Mouse (Mus musculus) CH12.LX (cell line): ENCODE measurements around the gene Plekhj1. TPM values are rescaled to one million over a fixed set of nuclear protein-coding genes. Genes with fewer than 3 reads are reported as not detected.

Experiments
- DNase-seq: peaks from one replicate; pipeline ENCODE4 v3.0.0-alpha.2; 2013; ENCODE audit errors: extremely low read depth
- H3K27ac ChIP-seq: 2 replicates; pipeline ENCODE4 v1.5.1; 2012; ENCODE audit warnings: low read depth, mild to moderate bottlenecking, control low read depth, moderate library complexity; ENCODE audit not compliant: insufficient read depth
- H3K27me3 ChIP-seq: replicated peaks from 2 replicates; pipeline ENCODE3; 2012; ENCODE audit warnings: inconsistent platforms
- H3K36me3 ChIP-seq, 2 experiments: replicated peaks in 1 of 2; 2 replicates each; pipeline versions ENCODE3 to v1.6.1; 2012; ENCODE audit warnings: inconsistent platforms in 1 of 2, low read length in 1 of 2, mild to moderate bottlenecking in 1 of 2, mixed read lengths in 1 of 2, moderate library complexity in 1 of 2; ENCODE audit not compliant: control insufficient read depth in 1 of 2, insufficient read depth in 1 of 2
- H3K4me1 ChIP-seq, 2 experiments: 2 replicates each; pipeline ENCODE4 v1.6.1; 2012; ENCODE audit warnings: inconsistent platforms in 1 of 2, moderate library complexity in 1 of 2; ENCODE audit not compliant: insufficient read depth in 2 of 2, control insufficient read depth in 1 of 2
- H3K4me2 ChIP-seq: 2 replicates; pipeline ENCODE4 v1.6.1; 2012; ENCODE audit warnings: low read depth, mild to moderate bottlenecking, control low read depth; ENCODE audit not compliant: poor library complexity, insufficient read depth, severe bottlenecking
- H3K4me3 ChIP-seq, 3 experiments: fragments of 150-350 bp in 1 of 3; sonication (generic) in 1 of 3; replicated peaks in 1 of 3; 2 replicates each; pipeline versions ENCODE3 to v1.5.1; 2011 to 2012; ENCODE audit warnings: low read depth in 2 of 3, low read length in 2 of 3, mild to moderate bottlenecking in 2 of 3, moderate library complexity in 2 of 3, control low read depth in 1 of 3, improper control_type of control experiment in 1 of 3, inconsistent platforms in 1 of 3, mixed read lengths in 1 of 3; ENCODE audit not compliant: poor library complexity in 1 of 3
- H3K79me2 ChIP-seq: replicated peaks from 2 replicates; pipeline ENCODE4 v1.6.1; 2012; ENCODE audit warnings: mild to moderate bottlenecking, moderate library complexity; ENCODE audit not compliant: control insufficient read depth, poor library complexity, insufficient read depth, severe bottlenecking; ENCODE audit errors: extremely low read depth
- H3K9ac ChIP-seq: 2 replicates; pipeline ENCODE4 v1.6.1; 2012; ENCODE audit warnings: low read depth, mild to moderate bottlenecking, control low read depth, moderate library complexity; ENCODE audit not compliant: insufficient read depth
- H3K9me3 ChIP-seq: replicated peaks from 2 replicates; pipeline ENCODE3; 2012; ENCODE audit warnings: low read length, inconsistent platforms, mixed read lengths
- BHLHE40 ChIP-seq: IDR thresholded peaks from 2 replicates; pipeline ENCODE4 v1.6.1; 2011; ENCODE audit warnings: mild to moderate bottlenecking, low read depth, low read length, improper control_type of control experiment
- CHD2 ChIP-seq: IDR thresholded peaks from 2 replicates; pipeline ENCODE4 v1.6.1; 2011; ENCODE audit warnings: low read length, improper control_type of control experiment
- CTCF ChIP-seq, 2 experiments: IDR thresholded peaks in 1 of 2; conservative IDR thresholded peaks in 1 of 2; 2 replicates each; pipeline ENCODE4 v1.5.1; 2011 to 2012; ENCODE audit warnings: low read depth in 2 of 2, low read length in 2 of 2, improper control_type of control experiment in 1 of 2, inconsistent platforms in 1 of 2, mild to moderate bottlenecking in 1 of 2, moderate library complexity in 1 of 2
- ELF1 ChIP-seq: IDR thresholded peaks from 2 replicates; pipeline ENCODE4 v1.6.1; 2014; ENCODE audit warnings: low read depth, mild to moderate bottlenecking, inconsistent platforms, low read length, improper control_type of control experiment
- EP300 ChIP-seq: IDR thresholded peaks from 2 replicates; pipeline ENCODE4 v1.6.1; 2011; ENCODE audit warnings: low read length, improper control_type of control experiment
- HCFC1 ChIP-seq: IDR thresholded peaks from 2 replicates; pipeline ENCODE4 v1.6.1; 2012; ENCODE audit warnings: low read depth, mild to moderate bottlenecking, inconsistent platforms, low read length, improper control_type of control experiment
- IRF4 ChIP-seq: IDR thresholded peaks from 2 replicates; pipeline ENCODE4 v1.6.1; 2014; ENCODE audit warnings: low read depth, mild to moderate bottlenecking, inconsistent platforms, low read length, improper control_type of control experiment
- JUND ChIP-seq: conservative IDR thresholded peaks from 2 replicates; pipeline ENCODE4 v1.6.1; 2011; ENCODE audit warnings: low read depth, low read length, improper control_type of control experiment
- MAFK ChIP-seq: IDR thresholded peaks from 2 replicates; pipeline ENCODE4 v1.6.1; 2011; ENCODE audit warnings: low read length, improper control_type of control experiment; ENCODE audit not compliant: insufficient replicate concordance
- MAX ChIP-seq: IDR thresholded peaks from 2 replicates; pipeline ENCODE4 v1.6.1; 2011; ENCODE audit warnings: low read length, improper control_type of control experiment
- MAZ ChIP-seq: IDR thresholded peaks from 2 replicates; pipeline ENCODE4 v1.6.1; 2012; ENCODE audit warnings: low read depth, mild to moderate bottlenecking, inconsistent platforms, low read length, improper control_type of control experiment, moderate library complexity
- MEF2A ChIP-seq: IDR thresholded peaks from 2 replicates; pipeline ENCODE4 v1.6.1; 2014; ENCODE audit warnings: low read depth, mild to moderate bottlenecking, inconsistent platforms, low read length, improper control_type of control experiment, borderline replicate concordance
- NELFE ChIP-seq: IDR thresholded peaks from 2 replicates; pipeline ENCODE4 v1.6.1; 2011; ENCODE audit warnings: low read depth, low read length, improper control_type of control experiment
- NRF1 ChIP-seq: IDR thresholded peaks from 2 replicates; pipeline ENCODE4 v1.6.1; 2014; ENCODE audit warnings: low read depth, mild to moderate bottlenecking, inconsistent platforms, low read length, improper control_type of control experiment, moderate library complexity
- PAX5 ChIP-seq: IDR thresholded peaks from 2 replicates; pipeline ENCODE4 v1.6.1; 2012; ENCODE audit warnings: low read length, inconsistent platforms, mixed read lengths
- POLR2AphosphoS2 ChIP-seq: IDR thresholded peaks from 2 replicates; pipeline ENCODE4 v1.6.1; 2011; ENCODE audit warnings: low read depth, low read length, improper control_type of control experiment
- RAD21 ChIP-seq: IDR thresholded peaks from 2 replicates; pipeline ENCODE4 v1.6.1; 2011; ENCODE audit warnings: low read depth, mild to moderate bottlenecking, low read length, improper control_type of control experiment, moderate library complexity
- RCOR1 ChIP-seq: conservative IDR thresholded peaks from 2 replicates; pipeline ENCODE4 v1.6.1; 2012; ENCODE audit warnings: low read depth, mild to moderate bottlenecking, inconsistent platforms, low read length, improper control_type of control experiment
- SIN3A ChIP-seq: IDR thresholded peaks from 2 replicates; pipeline ENCODE4 v1.6.1; 2012; ENCODE audit warnings: low read length, improper control_type of control experiment, inconsistent platforms
- TCF12 ChIP-seq: IDR thresholded peaks from 2 replicates; pipeline ENCODE4 v1.6.1; 2014; ENCODE audit warnings: low read depth, mild to moderate bottlenecking, inconsistent platforms, low read length, improper control_type of control experiment
- USF1 ChIP-seq: IDR thresholded peaks from 2 replicates; pipeline ENCODE4 v1.6.1; 2014; ENCODE audit warnings: low read depth, mild to moderate bottlenecking, inconsistent platforms, low read length, improper control_type of control experiment
- USF2 ChIP-seq: conservative IDR thresholded peaks from 2 replicates; pipeline ENCODE4 v1.6.1; 2011; ENCODE audit warnings: low read depth, low read length, improper control_type of control experiment
- ZKSCAN1 ChIP-seq: IDR thresholded peaks from 2 replicates; pipeline ENCODE4 v1.6.1; 2012; ENCODE audit warnings: low read depth, inconsistent platforms, low read length, improper control_type of control experiment, borderline replicate concordance
- ZMIZ1 ChIP-seq: IDR thresholded peaks from 2 replicates; pipeline ENCODE4 v1.6.1; 2012; ENCODE audit warnings: low read depth, mild to moderate bottlenecking, inconsistent platforms, low read length, improper control_type of control experiment
- dilution Hi-C: fragments of 300-500 bp; cut with MboI; formaldehyde crosslinking; loops from 2 replicates; pipeline ENCODE4 v1.14.3; 2020; ENCODE audit warnings: low sequenced_read_pairs; ENCODE audit not compliant: extremely low pct_unique_long_range_greater_than_20kb, extremely low pct_ligation_motif_present
- in situ Hi-C: fragments of 300-500 bp; cut with MboI; formaldehyde crosslinking; loops from 3 replicates; pipeline ENCODE4 v1.14.3; 2019; ENCODE audit warnings: low sequenced_read_pairs, low pct_ligation_motif_present, low pct_unique_long_range_greater_than_20kb, mixed read lengths
- polyA plus RNA-seq: library from polyadenylated mRNA; unstranded; fragments of >175 nt; gene quantifications from 2 replicates; pipeline ENCODE4 v1.2.1, GENCODE M21; 2012; ENCODE audit warnings: low read depth; ENCODE audit not compliant: insufficient read length
- total RNA-seq, 2 experiments: library from RNA; depleted of rRNA; stranded (reverse); fragments of 300-350 nt in 1 of 2; fragments of >200 nt in 1 of 2; gene quantifications; 2 replicates each; pipeline ENCODE4 v1.2.3; 2012 to 2014

The Plekhj1 gene
- total and polyA plus RNA-seq, 3 experiments, result 63.4 to 123 (median 63.8) TPM

- Histone ChIP-seq H3K4me2 (no peak overlapping the region), H3K79me2 (no peaks in the 10 kb centered on the region), H3K4me3 (no peak overlapping the region), H3K27me3 (no peaks in the 10 kb centered on the region), H3K36me3 (peaks cover 36 to 52% of the 10 kb centered on the region in 2 experiments), H3K9ac (no peak overlapping the region), H3K27ac (no peak overlapping the region), H3K9me3 (peaks cover 5% of the 10 kb centered on the region), H3K4me1 (peaks cover 7 to 14% of the 10 kb centered on the region in 2 experiments)
- TF ChIP-seq HCFC1, result no peak
- TF ChIP-seq USF2, result no peak
- no peak for TF ChIP-seq MEF2A
- no peak for TF ChIP-seq NRF1
- no peak for TF ChIP-seq RAD21
- no peak for TF ChIP-seq MAX
- TF ChIP-seq MAFK, result no peak
- TF ChIP-seq ELF1, result no peak
- TF ChIP-seq EP300, result no peak
- no peak for TF ChIP-seq MAZ
- TF ChIP-seq USF1, result no peak
- no peak for TF ChIP-seq CHD2
- no peak for TF ChIP-seq PAX5
- no peak for TF ChIP-seq IRF4
- no peak for TF ChIP-seq ZKSCAN1
- no peak for TF ChIP-seq ZMIZ1
- no peak; the same call in 1 of the 2 replicates for TF ChIP-seq POLR2AphosphoS2
- DNase-seq, result no peak
- dilution Hi-C loops (no loop called here), in situ Hi-C loops (loop anchor here (10.0 kb wide), 1 partner anchor 186 kb away; no protein-coding TSS in a partner anchor)
Measured at GRCm38 (mm10) chr10:80808099-80808984, 9.9 kb upstream of the Plekhj1 start.

DNA sequence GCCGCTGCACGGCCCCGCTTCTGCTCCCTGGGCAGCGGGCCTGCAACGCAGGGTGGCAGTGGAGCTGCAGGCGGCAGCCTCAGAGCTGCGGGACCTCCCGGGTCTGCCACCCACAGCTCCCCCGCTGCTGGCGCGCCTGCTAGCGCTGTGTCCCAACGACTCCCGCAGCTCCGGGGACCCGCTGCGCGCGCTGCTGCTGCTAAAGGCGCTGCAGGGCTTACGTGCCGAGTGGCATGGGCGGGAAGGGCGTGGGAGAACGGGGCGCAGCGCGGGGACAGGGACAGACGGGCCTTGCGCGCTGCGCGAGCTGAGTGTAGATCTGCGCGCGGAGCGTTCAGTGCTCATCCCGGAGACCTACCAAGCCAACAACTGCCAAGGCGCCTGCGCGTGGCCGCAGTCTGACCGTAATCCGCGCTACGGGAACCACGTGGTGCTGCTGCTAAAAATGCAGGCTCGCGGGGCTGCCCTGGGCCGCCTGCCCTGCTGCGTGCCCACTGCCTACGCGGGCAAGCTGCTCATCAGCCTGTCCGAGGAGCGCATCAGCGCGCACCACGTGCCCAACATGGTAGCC lies 8.7 kb upstream of the Plekhj1 start:
- peaks cover 48 to 64% of the 10 kb centered on the region in 2 experiments for H3K36me3 ChIP-seq
- no peaks in the 10 kb centered on the region for H3K27me3 ChIP-seq
- DNase-seq, result no peak
- H3K4me2 ChIP-seq, result no peak overlapping the region
- no peak overlapping the region for H3K27ac ChIP-seq
- dilution Hi-C loops (no loop called here), in situ Hi-C loops (loop anchor here (10.0 kb wide), 1 partner anchor 188 kb away; no protein-coding TSS in a partner anchor)
- H3K9me3 ChIP-seq, result peaks cover 5% of the 10 kb centered on the region
- H3K79me2 ChIP-seq, result no peaks in the 10 kb centered on the region
- TF ChIP-seq BHLHE40 (no peak), PAX5 (no peak), CHD2 (no peak), JUND (no peak), RCOR1 (no peak), ZMIZ1 (no peak), CTCF (conservative IDR thresholded peaks at IDR 0.05 in 1 of 2, IDR thresholded peaks at IDR 0.05 in 1 of 2; ENCODE audit: low read depth in 2 of 2, low read length in 2 of 2) (no peak), MAFK (no peak), TCF12 (no peak), SIN3A (no peak), NELFE (no peak), ELF1 (no peak)
- H3K9ac ChIP-seq, result no peak overlapping the region
- peaks cover 2% of the 10 kb centered on the region in 2 experiments; a peak in 2 of 4 replicates for H3K4me1 ChIP-seq
- no peak overlapping the region for H3K4me3 ChIP-seq
